Mouse (Mus musculus) brain, embryonic 14.5 days (tissue): ENCODE data around the gene Rac3.
A peak's percentile ranks its signal among the peaks of the same experiment; 100 is the strongest.

Experiments used
- CTCF ChIP-seq: fragments of 200-500 bp; IDR thresholded peaks from 2 replicates; pipeline ENCODE4 v1.5.1; 2012; ENCODE audit warnings: inconsistent platforms, mild to moderate bottlenecking, moderate library complexity, borderline replicate concordance; ENCODE audit not compliant: insufficient read depth, insufficient read length; ENCODE audit errors: extremely low read depth
- POLR2A ChIP-seq: fragments of 200-500 bp; IDR thresholded peaks from 2 replicates; pipeline ENCODE4 v1.6.1; 2012; ENCODE audit warnings: mild to moderate bottlenecking, inconsistent platforms, borderline replicate concordance; ENCODE audit not compliant: poor library complexity, insufficient read depth, insufficient read length, severe bottlenecking; ENCODE audit errors: extremely low read depth

- TF ChIP-seq CTCF: no peak
- 0 out of 2 replicates have a peak, but pooled peaks have one; percentile 27 for TF ChIP-seq POLR2A
Observed at GRCm38 (mm10) chr11:120721124-120722066, at the start of gene Rac3.
